Mouse (Mus musculus) testis, adult 2 months (tissue): ENCODE results near the gene Hes5.

ENCODE experiments used
- CTCF ChIP-seq: fragments of 200-500 bp; IDR thresholded peaks from 2 replicates; pipeline ENCODE4 v1.5.1; 2012; ENCODE audit warnings: low read depth, mild to moderate bottlenecking, inconsistent platforms, low read length, moderate library complexity; ENCODE audit not compliant: control insufficient read depth, insufficient read depth, insufficient replicate concordance
- POLR2A ChIP-seq: fragments of 200-500 bp; IDR thresholded peaks from 2 replicates; pipeline ENCODE4 v1.6.1; 2012; ENCODE audit warnings: low read depth, mild to moderate bottlenecking, inconsistent platforms, low read length, moderate library complexity; ENCODE audit not compliant: control insufficient read depth

DNA sequence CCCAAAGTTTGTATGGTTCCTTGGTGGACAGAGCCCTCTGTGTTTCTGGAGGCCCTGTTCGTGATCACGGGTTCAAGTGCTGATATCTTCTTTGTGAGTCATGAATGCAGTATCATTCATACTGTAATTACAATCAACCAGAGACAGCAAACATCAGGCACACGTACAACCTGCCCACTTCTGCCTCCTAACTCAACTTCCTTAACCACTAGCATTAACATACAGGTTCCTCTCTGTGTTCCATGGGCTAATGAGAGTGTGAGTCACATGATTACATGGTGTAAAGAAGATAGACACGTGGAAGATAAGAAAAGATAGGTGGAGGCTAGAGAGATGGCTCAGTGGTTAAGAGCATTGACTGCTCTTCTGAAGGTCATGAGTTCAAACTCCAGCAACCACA is 44.1 kb upstream of the Hes5 start:
- TF ChIP-seq CTCF (no peak), POLR2A (no peak)
